Comparison of ENCODE assay signal across 8 mouse cellular contexts in the genomic region with DNA sequence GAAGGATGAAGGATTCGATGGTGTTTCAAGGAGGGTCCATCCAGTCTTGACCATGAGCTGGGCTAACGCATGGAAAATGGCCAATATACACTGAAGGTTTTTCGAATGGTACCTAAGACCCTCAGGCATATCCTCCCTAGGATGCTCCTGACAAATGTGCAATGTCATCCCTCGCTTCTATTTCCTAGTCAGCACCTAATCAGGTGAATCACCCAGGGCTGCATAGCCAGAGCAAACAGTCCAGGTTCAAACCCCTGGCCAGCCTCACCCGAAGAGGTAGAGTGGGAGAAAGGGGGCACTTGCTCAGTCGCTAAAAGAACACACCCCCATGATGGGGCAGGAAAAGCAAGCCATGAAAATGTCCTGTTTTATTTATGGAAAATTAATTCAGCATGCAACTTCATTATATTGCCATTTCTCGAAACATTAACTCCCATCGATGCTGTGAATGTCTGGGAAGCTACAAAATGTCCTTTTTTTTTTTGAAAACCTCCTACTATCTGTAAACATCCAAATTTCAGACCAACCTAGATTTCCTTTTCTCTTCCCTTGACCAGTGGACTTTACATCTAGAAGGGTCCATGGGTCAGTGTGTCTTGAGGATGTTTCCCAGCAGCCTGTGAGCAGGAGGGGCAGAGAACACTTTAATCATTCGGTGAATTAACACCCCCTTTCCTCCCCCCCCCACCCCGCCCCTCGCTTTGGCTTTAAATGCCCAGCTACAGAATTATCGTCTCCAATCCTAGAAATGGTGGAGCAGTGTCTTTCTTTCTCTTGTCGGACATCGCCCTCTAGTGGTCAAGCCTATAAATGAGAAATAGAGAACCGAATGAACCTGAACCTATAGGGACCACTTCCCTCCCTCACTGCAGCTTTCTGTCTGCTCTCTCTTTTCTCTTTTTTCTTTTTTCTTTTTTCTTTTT.
DNase-seq lines count a peak whose midpoint lies in the region.

No protein-coding gene starts in this region.

- peak; percentile 67 for DNase-seq in urinary bladder, postnatal 25 days (ENCODE audit: low spot score)
- DNase-seq in urinary bladder, postnatal 4 days (ENCODE audit: low spot score in 2 of 2), result no peak
- peak; percentile 61 for DNase-seq in cerebellum, adult 8-10 months
- DNase-seq in frontal cortex, adult 2 months (ENCODE audit: extremely low spot score in 1 of 2, low spot score in 1 of 2), result peak; percentile 21 to 94
- DNase-seq in kidney, adult 18-20 months, result peak; percentile 49
- peak; percentile 51 for DNase-seq in left cerebral cortex, postnatal 4 days
- peak; percentile 18 to 47 for DNase-seq in natural killer cell, adult 2 months (ENCODE audit: low spot score in 2 of 2)
- DNase-seq in thymus, postnatal 0 days (ENCODE audit: low spot score), result peak; percentile 77

- intact Hi-C loops in left cerebral cortex, postnatal 4 days (cut with DNase I), result loop anchor here (5.0 to 10.0 kb wide), 4 partner anchors 134 to 564 kb away; no protein-coding TSS in a partner anchor

Comparison
In these comparisons a context has a peak if more than half of its experiments do, and no peak if none do; other contexts are left out.
1. DNase-seq: peak in urinary bladder, postnatal 25 days (single experiment), cerebellum, adult 8-10 months (single experiment), frontal cortex, adult 2 months (2 of 2), kidney, adult 18-20 months (single experiment), left cerebral cortex, postnatal 4 days (single experiment), natural killer cell, adult 2 months (2 of 2) and thymus, postnatal 0 days (single experiment); none in urinary bladder, postnatal 4 days (0 of 2).